Mouse (Mus musculus) adrenal gland, adult 18-20 months (tissue): Measurements from ENCODE around the gene Trpv4. TPM values are rescaled to one million over a fixed set of nuclear protein-coding genes. Genes with fewer than 3 reads are reported as not detected.

Experiments used
- DNase-seq, 2 experiments: peaks; one replicate each; pipeline ENCODE4 v3.0.0; 2021 to 2022; ENCODE audit warnings: low spot score in 2 of 2
- total RNA-seq, 2 experiments: library from RNA; stranded (reverse); gene quantifications; 1 replicate in 1 of 2; 2 replicates in 1 of 2; pipeline ENCODE4 v1.2.3; 2021

Trpv4 gene
- total RNA-seq, 2 experiments from 2014 or later: 3.0 to 4.6 TPM

DNA sequence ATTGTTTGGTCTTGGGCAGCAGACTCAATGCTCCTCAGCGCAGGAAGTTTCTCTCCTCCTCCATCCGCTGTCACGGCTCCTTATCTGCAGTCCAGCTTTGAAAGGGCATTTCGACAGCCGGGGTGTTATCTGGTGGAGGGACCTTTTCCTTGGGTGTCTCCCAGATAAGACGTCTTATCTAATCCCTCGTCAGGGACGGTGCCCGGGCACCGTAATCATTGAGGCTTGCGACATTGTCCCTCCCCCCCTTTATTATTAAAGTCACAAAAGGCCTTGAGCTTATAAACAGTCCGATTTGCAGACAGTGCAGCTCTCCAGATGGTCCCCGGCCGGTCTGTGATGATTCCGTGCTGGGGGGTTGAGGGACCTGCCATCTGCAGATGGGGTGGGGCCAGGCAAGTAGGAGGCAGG lies 67.1 kb downstream of the Trpv4 start:
- no peak for DNase-seq

- DNase-seq: no peak
These were observed 67.9 kb downstream of the Trpv4 start for GRCm38 (mm10) chr5:114590043-114590913.

DNA sequence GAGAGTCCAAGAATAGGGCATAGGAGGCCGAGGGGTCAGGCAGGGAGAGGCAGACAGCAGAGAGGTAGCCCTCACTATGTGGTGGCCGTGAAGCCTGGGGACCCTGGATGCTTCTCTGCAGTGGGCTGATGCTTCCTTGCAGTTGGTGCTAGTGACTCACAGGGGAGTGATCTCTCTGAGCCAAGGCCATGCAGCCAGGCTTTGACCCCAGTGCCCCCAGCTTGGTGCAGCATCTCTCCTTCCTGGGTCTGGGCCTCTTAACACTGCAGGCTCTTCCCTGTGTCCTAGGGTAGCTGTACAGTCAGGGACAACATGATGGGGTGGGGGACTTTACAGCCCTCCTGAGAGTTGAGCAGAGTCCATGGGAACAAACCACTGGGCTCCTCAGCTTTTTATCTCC lies 68.8 kb downstream of the Trpv4 start:
- no peak for DNase-seq

DNA sequence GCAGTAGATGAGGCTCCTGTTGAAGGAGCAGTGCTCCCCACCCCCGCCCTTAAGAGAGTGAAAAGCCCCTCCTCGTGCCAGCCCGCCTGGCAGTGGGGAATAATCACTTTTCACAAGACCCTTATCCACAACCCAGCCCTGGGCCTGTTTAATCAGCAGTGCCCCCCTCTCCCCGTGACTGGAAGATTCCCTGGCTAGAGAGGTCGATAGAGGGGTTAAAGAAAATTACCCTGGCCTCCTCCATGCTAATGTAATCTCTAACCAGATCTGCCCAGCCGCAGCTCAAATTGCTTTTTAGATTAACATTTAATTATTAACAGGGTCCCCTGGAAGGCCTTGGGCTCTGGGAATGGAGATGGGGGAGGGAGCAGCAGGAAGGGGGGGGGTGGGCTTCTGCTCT lies 69.2 kb downstream of the Trpv4 start:
- no peak for DNase-seq

DNA sequence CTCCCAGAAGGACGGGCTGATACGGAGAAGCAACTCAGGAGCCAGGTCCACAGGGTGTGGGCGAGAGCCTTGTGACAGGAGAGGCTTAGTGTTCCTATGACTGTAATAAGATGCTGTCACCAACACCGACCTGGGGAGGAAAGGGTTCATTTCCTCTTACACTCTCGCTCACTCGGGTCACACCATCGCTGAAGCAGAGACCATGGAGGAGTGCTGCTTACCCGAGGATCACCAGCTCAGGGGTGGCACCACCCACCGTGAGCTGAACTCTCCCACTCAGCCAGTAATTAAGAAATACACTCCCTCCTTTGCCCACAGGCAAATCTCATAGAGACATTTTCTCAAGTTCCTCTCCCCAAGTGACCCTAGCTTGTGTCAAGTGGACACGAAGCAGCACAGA lies 69.8 kb downstream of the Trpv4 start:
- no peak for DNase-seq

GRCm38 (mm10) chr5:114587908-114588307 lies 70.3 kb downstream of the Trpv4 start:
- peak; percentile 70 to 72 for DNase-seq

DNA sequence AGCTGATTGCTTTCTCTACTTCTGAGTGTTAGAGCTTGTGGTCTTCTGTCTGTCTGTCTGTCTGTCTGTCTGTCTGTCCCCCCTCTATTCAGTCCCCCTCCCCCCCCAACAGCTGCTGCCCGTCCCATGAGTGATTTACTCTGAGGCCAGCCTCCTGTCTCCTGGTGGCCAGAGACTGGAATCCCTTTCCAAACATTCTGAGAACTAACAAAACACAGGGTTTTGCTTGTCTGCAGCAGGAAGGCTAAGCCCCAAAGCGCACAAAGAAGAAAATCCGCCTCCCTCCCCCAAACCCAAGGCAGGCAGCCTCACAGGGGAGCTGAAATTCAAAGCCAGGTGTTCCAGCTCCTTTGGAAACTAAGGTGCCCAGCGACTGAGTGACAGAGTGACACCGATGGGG lies 72.5 kb downstream of the Trpv4 start:
- DNase-seq: no peak

DNA sequence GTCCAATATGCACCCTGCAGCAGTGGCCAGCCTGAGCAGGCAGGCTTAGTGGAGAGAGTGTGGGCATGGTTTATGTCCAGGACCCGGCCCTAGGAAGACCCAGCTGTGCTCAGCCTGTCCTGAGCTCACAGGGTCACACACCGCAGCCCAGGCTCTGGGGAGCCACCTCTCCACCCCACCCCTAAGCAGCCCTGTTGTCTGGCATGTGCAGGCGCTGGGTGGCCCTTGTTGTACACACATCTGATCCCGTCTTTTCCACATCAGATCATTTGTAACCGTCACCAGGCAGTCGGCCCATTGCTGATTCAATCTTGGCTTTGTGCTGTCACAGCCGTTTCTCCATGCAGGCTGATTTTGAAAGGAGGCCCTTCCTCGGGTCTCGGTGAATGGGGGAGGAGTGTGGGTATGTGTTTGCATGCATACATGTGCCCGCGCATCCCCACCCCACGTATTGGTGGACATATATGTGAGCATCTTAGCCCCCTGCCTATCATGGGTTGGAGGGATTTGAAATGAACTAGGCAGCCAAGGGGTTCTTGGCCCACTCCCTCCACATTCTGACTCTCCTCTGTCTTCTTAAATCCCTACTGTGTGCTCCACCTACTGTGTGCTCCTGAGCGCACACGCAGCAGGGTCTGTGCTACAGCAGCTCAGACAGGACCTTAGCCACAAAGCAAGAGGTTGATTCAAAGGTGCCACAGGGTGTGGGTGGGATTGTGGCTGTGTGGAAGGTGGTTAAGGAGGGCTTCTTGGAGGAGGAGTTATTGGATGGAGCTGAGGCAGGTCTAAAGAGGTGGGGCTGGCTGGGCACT lies 73.7 kb downstream of the Trpv4 start:
- DNase-seq: no peak

- DNase-seq: peak in 1 of 2 experiments; percentile 42
These were observed 74.6 kb downstream of the Trpv4 start for GRCm38 (mm10) chr5:114583490-114584175.

DNA sequence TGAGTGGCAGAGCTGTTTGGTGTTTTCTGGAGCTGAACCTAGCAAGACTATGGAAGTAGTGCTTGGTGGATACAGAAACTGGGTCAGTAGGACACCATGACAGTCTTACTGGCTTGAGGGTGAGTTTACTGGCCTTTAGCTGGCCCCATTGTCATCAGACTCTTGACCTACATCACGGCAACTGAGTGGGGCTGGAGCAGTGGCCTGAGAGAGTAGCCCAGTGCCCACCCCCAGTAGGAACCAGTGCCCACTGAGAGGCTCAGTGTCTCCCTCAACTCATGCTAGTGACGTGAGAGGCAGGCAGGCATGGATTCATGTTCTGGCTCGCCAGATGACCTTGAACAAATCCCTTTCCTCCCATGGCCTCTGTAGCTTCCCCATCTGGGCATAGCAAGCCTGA lies 75.2 kb downstream of the Trpv4 start:
- DNase-seq: no peak

- no peak for DNase-seq
These were observed 76.7 kb downstream of the Trpv4 start for GRCm38 (mm10) chr5:114581486-114581885.

- DNase-seq: no peak
These were observed 78.4 kb downstream of the Trpv4 start for GRCm38 (mm10) chr5:114579714-114580357.

- no peak for DNase-seq
These were observed 79.9 kb downstream of the Trpv4 start for GRCm38 (mm10) chr5:114578361-114578760.

DNA sequence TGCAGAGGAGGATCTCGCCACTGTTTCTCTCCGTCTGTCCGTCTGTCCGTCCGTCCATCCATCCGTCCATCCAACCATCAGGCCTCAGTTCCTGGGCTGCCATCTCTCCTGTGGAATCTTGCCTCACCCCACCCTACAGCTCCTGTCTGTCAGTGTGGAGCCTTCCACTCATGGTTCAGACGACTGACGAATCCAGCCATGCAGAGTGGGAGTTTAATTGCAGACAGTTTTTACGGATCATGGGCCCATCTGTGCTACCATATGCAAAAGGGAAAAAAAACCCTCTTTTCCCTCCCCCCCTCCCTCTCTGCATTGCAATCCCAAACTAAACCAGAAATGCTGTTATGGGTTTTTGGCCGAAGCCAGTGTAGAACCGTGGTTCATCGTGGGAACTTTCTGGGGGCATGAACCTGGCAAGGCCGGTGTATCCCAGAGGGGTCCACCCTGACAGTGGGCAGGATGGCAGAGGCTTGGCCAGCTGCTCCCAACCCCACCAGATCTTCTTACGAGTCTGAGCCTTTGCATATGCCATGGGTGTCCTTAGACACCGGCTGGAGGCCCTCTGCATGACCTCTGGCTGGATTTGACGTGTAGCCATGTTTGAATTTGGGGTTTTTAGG lies 82.1 kb downstream of the Trpv4 start:
- DNase-seq: no peak

GRCm38 (mm10) chr5:114575530-114575929 lies 82.7 kb downstream of the Trpv4 start:
- DNase-seq: no peak

DNA sequence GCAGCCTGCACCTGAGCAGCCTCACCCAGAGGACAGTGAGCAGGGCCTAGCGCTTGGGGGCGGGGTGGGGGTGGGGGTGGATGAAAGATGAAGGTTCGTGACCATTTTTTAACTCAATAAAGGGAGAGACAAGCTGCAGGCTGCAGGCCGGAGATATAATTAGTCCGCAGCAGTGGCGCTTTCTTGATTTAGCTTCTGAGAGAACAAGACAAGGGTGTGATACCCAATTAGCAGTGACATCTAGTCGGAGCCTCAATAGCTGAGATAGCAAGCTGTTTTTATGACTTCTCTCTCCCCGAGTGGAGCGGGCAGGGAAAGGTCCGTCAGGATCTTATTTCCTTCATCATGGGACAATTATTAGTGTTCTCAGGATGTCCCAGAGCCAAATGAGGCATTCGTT lies 83.2 kb downstream of the Trpv4 start:
- DNase-seq: no peak

- peak in 1 of 2 experiments; percentile 64 for DNase-seq
These were observed 84.1 kb downstream of the Trpv4 start for GRCm38 (mm10) chr5:114573920-114574628.

GRCm38 (mm10) chr5:114572997-114573396 lies 85.2 kb downstream of the Trpv4 start:
- no peak for DNase-seq
